Mouse (Mus musculus) small intestine, adult 2 months (tissue): Measurements from ENCODE around the gene Srrm3.

Experiments used
- CTCF ChIP-seq: fragments of 200-500 bp; IDR thresholded peaks from 2 replicates; pipeline ENCODE4 v1.5.1; 2012; ENCODE audit warnings: low read depth, mild to moderate bottlenecking, control low read depth, inconsistent platforms, low read length, moderate library complexity, mixed read lengths; ENCODE audit not compliant: insufficient replicate concordance, insufficient read length; ENCODE audit errors: extremely low read depth
- POLR2A ChIP-seq: fragments of 200-500 bp; IDR thresholded peaks from 2 replicates; pipeline ENCODE4 v1.6.1; 2012; ENCODE audit warnings: low read depth, mild to moderate bottlenecking, control low read depth, inconsistent platforms, low read length, moderate library complexity

DNA sequence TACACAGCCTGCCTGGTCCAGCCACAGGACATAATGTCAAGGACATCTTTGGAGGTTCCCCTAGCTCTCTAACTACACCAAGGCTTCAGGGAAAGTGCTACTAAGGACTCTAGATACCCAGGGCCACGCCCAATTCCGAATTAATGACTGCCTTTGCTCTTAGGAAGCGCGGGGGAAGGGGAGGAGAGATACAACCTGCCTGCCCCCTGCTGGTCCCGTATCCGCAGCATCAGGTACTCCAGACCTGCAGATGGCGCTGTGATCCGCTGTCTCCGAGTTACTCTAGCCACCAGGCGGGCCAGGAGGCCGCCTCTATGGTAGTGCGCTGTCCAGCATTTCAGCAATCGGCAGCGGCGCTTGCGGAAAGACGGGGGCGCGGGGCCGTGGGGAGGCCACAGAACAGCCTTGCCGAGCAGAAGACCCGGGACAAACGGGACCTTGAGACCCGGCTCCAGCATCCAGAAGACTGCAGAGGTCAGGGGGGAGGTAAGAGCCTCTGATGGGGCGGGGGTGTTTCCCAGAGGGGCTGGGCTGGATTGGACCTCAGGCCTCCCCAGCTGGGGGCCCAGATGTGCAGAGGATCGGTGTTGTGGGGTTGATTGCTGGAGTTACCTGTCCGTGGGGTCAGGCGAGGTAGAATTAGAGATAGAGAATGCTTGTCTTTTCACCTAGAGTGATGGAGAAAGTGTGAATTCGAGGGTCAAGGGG lies at the start of gene Srrm3:
- peak; percentile 100 for TF ChIP-seq CTCF
- no peak for TF ChIP-seq POLR2A
